ENCODE assay signal across 8 mouse cellular contexts in genomic region chr19:55060964-55061363, GRCm38 (mm10).
DNase-seq lines count a peak whose midpoint lies in the region; ATAC-seq and TF ChIP-seq lines count a peak whose summit lies in the region.

No protein-coding gene starts in this region.

- under 1% methylated on average over 7 of the region's 7 CpGs for WGBS in hindbrain, postnatal 0 days

- H3K4me2 ChIP-seq in hindbrain, postnatal 0 days (ENCODE audit: low read depth, low read length): peak overlapping the region; percentile 72

- H3K27ac ChIP-seq in hindbrain, postnatal 0 days: no peak overlapping the region

- no peaks in the 10 kb centered on the region; the same call in 1 of the 2 replicates for H3K4me1 ChIP-seq in hindbrain, postnatal 0 days (ENCODE audit: insufficient read depth, low read length)

- H3K27me3 ChIP-seq in hindbrain, postnatal 0 days (ENCODE audit: insufficient read depth, low read length): no peaks in the 10 kb centered on the region

- peak; percentile 96 for TF ChIP-seq CTCF in hindbrain, postnatal 0 days (IDR thresholded peaks at IDR 0.05; ENCODE audit: low read depth)

- H3K4me3 ChIP-seq in hindbrain, postnatal 0 days (ENCODE audit: low read length): peak overlapping the region; percentile 25

- peak; percentile 44 for ATAC-seq in hindbrain, postnatal 0 days

- no peaks in the 10 kb centered on the region for H3K9me3 ChIP-seq in hindbrain, postnatal 0 days (ENCODE audit: low read length)

- DNase-seq in gastrocnemius, adult 18-20 months (ENCODE audit: low spot score): peak; percentile 44
- DNase-seq in gastrocnemius, postnatal 25 days: no peak
- peak; percentile 90 to 94 for DNase-seq in cerebellum, postnatal 14 days
- DNase-seq in frontal cortex, postnatal 10 days (ENCODE audit: low spot score in 2 of 2): peak; percentile 33 to 77
- peak; percentile 93 for DNase-seq in hindbrain, postnatal 0 days (ENCODE audit: low spot score)
- peak; percentile 61 to 74 for DNase-seq in layer of hippocampus, postnatal 36 days
- peak; percentile 41 for DNase-seq in lung, postnatal 25 days (ENCODE audit: low spot score)
- DNase-seq in retina, postnatal 7 days (ENCODE audit: low read depth, low spot score): peak; percentile 70

- no peaks in the 10 kb centered on the region for H3K36me3 ChIP-seq in hindbrain, postnatal 0 days (ENCODE audit: insufficient read depth, low read length)

- H3K9ac ChIP-seq in hindbrain, postnatal 0 days (replicated peaks; ENCODE audit: low read length): peak overlapping the region; percentile 30; the same call in 1 of the 2 replicates
